Mouse (Mus musculus): ENCODE measurements around the gene Cfap20.
A peak's percentile ranks its signal among the peaks of the same experiment; 100 is the strongest.
"Not testable (repeated sequence)": the region's sequence is repeated elsewhere in the genome, so short reads cannot be mapped to it uniquely, and the experiment has no call there.

Gene Cfap20

GRCm38 (mm10) chr8:95411309-95411972 is 23.2 kb downstream of the Cfap20 start:
- peak; percentile 41 for DNase-seq

DNA sequence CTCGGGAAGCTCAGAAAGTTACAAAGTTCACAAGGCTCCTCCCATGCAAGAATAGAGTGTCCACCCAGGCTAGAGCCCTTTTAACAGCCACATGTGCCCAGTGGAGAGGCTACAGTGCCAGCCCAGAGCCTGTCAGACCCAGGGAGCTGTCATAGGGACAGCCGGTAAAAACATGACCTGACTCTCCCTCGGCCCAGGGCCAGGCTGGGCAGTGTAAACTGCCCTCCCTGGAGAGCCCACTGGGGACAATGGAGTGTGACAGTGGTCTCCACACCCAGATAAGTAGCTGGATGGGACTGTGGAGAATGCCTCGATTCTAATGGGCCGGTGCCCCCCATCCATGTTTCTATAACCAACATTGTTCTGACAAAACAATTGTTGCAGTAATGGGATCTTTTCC is 25.2 kb downstream of the Cfap20 start:
- DNase-seq, result peak; percentile 6

GRCm38 (mm10) chr8:95401091-95401490 is 33.6 kb downstream of the Cfap20 start:
- DNase-seq, result no peak

GRCm38 (mm10) chr8:95399131-95399530 is 35.5 kb downstream of the Cfap20 start:
- DNase-seq, result no peak

GRCm38 (mm10) chr8:95397201-95397600 is 37.5 kb downstream of the Cfap20 start:
- no peak for DNase-seq

DNA sequence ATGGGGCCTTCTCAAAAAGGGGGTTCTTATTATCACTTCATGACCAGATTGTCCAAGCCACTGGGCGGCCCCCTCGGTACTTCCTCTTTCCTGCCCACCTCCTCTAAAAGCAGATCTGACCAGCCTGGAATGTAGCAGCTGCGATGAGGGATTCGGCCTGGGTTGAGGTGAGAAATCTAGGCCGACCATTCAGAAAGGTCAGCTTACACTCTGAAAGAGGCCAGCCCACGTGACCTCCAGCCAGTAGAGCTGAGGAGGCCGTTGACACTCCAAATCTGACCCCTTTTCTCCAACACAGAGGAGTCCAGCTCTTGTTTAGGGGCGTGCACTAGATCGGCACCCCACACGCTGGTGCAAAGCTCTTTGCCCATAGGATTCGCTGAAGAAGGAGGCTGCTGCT is 37.9 kb downstream of the Cfap20 start:
- no peak for DNase-seq

GRCm38 (mm10) chr8:95395186-95395918 is 39.3 kb downstream of the Cfap20 start:
- DNase-seq, result no peak

DNA sequence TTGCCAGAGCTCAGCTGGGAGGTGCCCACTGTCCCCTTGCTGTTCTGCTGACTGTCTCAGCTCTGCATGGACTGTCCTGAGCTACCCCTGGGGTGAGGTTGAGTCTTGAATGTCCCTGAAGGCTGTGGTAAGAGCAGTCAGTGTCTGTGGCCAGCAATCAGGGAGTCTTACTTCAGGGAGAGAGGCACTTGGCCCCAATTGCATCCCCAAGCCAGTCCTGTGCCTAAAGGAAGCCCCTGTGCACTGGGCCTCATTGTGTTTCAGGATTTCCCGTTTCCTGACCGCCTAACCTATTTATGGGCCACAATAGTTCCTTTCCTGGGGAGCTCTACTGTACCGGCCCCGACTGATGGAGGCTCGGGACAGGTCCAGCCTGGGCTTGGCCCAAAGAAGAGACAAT is 42.1 kb downstream of the Cfap20 start:
- peak; percentile 49 for DNase-seq

- DNase-seq, result no peak
Measured at GRCm38 (mm10) chr8:95391101-95391500, 43.6 kb downstream of the Cfap20 start.

- DNase-seq, result no peak
Measured at GRCm38 (mm10) chr8:95390312-95390711, 44.4 kb downstream of the Cfap20 start.

GRCm38 (mm10) chr8:95387936-95388335 is 46.7 kb downstream of the Cfap20 start:
- DNase-seq, result no peak

GRCm38 (mm10) chr8:95387221-95387620 is 47.4 kb downstream of the Cfap20 start:
- DNase-seq, result no peak

- no peak for DNase-seq
Measured at GRCm38 (mm10) chr8:95386037-95386436, 48.6 kb downstream of the Cfap20 start.

GRCm38 (mm10) chr8:95384501-95384900 is 50.2 kb downstream of the Cfap20 start:
- DNase-seq, result no peak

GRCm38 (mm10) chr8:95381595-95381994 is 53.1 kb downstream of the Cfap20 start:
- DNase-seq, result no peak

- DNase-seq, result peak; percentile 30
Measured at GRCm38 (mm10) chr8:95380953-95381352, 53.7 kb downstream of the Cfap20 start.

DNA sequence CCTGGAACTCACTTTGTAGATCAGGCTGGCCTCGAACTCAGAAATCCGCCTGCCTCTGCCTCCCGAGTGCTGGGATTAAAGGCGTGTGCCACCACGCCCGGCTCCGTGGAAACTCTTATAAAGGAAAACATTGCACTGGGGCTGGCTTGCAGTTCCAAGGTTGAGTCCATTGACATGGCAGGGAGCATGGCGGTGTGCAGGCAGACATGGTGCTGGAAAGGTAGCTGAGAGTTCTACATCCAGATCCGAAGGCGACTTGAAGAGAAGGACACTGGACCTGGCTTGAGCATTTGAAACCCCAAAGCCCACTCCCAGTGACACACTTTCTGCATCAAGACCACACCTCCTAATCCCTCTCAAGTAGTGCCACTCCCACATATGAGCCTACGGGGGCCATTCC is 55.7 kb downstream of the Cfap20 start:
- DNase-seq, result not testable (repeated sequence)

GRCm38 (mm10) chr8:95377863-95378291 is 56.8 kb downstream of the Cfap20 start:
- peak; percentile 44 for DNase-seq

- DNase-seq, result no peak
Measured at GRCm38 (mm10) chr8:95377101-95377500, 57.6 kb downstream of the Cfap20 start.

DNA sequence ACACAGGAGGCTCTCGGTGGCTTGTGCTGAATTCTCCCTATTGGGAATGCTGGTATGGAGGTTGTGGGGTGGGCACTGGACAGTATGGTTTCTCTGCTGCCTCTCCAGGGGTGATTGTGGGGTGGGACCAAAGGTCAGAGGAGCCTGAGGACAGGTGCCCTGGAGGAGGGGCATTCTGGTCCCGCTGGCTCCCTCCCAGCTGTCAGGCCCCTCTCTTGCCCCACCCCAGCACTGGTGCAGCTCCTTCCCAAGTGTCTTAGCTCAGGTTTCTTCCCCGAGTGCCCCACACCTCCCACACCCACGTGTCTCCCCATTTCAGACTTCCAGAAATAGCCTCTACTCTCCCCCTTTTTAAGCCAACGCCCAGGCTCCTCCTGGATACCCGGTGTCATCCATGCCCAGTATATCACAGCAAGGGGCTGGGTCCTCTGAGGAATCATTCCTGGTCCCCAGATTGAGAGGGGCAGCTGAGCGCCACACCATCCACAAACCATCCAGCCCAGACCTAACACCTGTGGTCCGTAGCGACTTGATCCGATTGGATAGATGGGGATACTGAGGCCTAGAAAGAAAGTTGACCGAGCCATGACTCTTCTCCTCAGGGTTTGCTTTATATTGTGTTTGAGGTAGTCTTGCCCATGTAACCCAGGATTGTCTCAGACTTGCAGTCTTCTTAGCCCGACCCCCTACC is 58.2 kb downstream of the Cfap20 start:
- no peak for DNase-seq

- DNase-seq, result no peak
Measured at GRCm38 (mm10) chr8:95375374-95375930, 59.2 kb downstream of the Cfap20 start.

DNA sequence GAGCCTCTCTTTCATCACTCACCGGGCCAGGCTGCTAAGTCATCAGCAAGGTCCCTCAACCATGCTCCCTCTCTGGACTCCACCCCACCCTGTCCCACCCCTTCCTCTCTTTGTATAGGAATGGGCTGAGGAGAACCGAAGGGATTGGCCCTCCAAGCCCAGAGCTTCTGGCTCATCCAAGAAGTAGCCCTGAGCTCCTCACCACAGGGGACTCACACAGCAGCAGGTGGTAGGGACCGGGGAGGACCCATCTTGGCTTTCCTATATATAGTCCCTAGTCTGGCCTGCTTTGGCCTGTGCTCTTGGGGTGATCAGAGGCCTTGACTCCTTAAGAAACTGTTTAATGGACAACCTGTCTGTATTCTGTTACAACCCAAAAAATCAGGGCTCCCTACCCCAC is 60.2 kb downstream of the Cfap20 start:
- no peak for DNase-seq

DNA sequence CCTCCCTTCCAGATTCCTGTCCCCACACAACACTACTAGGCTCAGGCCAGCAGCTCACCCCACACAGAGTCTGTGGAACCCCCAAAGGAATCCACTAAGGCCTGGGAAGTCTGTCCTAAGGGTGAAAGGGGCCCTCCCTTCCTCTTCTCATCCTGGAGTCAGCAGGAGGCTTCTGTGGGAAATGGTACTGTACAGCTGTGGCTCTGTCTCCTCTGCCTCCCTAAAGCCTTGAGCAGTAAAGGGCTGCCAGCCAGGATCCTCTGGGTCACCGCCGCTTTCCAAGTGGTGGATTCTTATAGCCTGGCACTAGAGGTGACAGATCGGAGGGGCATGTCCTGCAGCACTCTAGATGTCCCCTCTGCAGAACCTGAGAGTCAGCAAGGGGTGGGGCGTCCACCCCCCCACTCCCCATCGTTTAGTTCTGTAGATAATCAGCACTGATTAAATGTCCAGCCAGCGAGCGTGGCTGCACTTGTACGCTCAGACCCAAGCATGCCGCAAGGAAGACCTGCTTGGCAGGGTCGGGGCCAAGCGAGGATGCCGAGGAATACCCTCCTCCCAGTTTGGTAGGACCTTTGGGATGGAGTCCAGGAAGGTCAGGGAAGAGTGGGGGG is 61.2 kb downstream of the Cfap20 start:
- DNase-seq, result no peak
